Mouse (Mus musculus): ENCODE results near the gene Plcl2. TPM values are rescaled to one million over a fixed set of nuclear protein-coding genes. Genes with fewer than 3 reads are reported as not detected.

Plcl2 gene
- total RNA-seq, 2 experiments from 2014 or later: 75.0 to 76.0 TPM

DNA sequence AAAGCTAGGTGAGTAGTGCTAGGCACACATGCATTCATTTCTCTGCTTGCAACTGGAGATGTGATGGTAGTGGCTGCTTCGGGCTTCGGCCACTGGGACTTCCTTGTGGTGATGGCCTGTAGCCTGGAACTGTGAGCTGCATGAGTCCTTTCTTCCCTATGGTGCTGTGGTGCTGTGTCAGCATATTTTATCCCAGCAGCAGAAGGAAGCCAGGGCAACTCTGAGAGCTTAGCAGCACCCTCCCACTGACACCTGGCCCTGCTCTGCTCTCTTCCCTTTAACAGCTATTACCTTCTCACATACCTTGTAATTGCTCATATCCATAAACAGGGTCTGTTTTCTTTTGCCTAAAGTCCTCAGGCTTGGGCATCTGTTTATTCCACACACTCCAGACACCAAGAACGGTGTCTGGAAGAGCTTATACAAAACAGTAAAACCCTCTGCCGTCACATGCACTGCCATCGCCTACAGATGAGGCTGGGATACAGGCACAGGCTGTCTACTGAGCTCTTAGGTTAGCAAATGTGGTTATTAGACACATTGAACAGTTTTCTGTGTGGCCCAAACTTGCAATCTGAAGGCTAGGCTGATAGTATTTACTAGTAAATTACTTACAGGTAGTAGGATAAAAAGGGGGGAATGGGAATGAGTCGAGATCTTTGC lies 139.7 kb downstream of the Plcl2 start:
- intact Hi-C loops (cut with DNase I): no loop called here
- no peak for DNase-seq (ENCODE audit: low spot score in 2 of 2)

DNA sequence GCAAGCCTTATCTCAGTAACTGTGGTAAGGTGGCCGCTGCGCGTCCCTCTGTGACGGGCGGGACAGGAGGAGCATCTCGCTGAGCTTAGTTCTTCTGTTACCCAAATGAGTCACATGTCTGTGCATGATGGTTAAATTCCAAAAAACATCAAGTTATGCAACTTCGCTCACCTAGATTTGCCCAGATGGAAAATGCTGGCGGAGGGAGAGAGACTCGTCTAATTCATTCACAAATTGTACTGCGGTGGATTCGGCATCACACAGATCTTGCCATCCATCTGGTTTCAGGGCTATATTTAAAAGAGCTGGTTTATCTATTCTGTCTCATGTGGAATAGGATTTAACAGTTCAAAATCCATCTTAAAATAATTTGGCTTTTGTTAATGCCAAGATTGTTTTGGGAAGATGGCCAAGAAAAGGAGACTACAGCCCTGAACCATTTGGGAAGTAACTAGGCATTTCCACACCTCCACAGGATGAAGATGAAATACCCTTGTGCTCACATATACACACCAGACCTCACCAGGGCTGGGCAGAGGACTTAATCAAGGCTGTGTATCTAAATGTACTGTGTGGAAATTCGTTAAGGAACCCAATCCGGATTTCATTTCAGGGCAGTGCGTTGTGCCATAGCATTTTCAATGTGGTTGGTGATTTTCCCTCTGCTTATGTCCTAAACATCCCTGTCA lies 141.5 kb downstream of the Plcl2 start:
- intact Hi-C loops (cut with DNase I): loop anchor here (5.0 kb wide), 1 partner anchor 112 kb away; no protein-coding TSS in a partner anchor

DNA sequence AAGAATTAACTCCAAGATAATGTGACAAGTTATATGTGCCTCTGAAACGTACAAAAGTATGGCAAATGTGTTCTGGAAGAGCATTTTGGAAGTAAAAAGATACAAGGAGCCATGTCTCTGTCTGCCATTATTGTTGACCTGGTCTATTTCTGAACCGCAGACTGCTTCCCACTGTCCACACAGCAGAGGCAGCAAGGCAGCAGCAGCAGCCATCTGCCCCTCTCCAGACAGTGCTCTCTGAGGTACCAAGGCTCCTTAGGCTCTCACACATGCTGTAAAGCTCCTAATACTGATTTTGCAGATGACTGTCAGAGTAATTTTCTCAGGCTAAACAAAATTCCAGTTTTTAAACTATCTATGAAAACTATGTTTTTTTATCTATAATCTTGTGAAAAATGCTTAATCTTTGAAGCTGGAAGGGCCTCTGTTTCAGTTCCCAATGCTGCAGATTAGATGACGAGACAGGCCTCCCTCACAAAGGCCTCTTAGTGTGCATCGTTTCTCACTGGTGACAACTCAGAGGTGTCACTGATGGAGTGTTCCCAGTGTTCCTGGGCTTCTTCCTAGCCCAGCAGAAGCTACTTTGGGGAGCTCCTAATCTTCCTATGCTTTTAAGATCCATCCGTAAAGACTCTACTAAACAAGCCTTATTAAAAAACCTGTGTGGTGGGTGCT lies 145.7 kb downstream of the Plcl2 start:
- intact Hi-C loops (cut with DNase I): loop anchor here (5.0 kb wide), 1 partner anchor 107 kb away; no protein-coding TSS in a partner anchor
- no peak for DNase-seq (ENCODE audit: low spot score in 2 of 2)

More for the DNA sequence above, 141.5 kb downstream of the Plcl2 start:
- DNase-seq (ENCODE audit: low spot score in 2 of 2): peak; percentile 68 to 85

DNA sequence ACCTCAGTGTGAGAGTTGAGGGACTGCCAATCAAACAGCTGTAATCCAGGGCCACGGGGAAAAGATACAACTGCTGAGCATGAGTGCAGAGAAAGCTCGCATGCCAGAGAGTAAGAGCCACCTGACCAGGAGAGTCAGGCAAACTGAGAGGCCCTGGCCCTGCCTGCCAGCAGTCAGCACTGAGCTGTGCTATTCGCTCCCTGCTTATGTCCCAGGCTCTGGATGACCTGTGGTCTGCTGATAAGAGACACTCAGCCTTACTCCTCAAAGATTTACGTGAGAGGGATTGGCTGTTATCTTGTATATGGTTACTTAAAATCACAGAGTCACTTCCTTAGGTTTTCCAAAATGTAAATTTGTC lies 146.2 kb downstream of the Plcl2 start:
- DNase-seq (ENCODE audit: low spot score in 2 of 2): no peak
- intact Hi-C loops (cut with DNase I): no loop called here

DNA sequence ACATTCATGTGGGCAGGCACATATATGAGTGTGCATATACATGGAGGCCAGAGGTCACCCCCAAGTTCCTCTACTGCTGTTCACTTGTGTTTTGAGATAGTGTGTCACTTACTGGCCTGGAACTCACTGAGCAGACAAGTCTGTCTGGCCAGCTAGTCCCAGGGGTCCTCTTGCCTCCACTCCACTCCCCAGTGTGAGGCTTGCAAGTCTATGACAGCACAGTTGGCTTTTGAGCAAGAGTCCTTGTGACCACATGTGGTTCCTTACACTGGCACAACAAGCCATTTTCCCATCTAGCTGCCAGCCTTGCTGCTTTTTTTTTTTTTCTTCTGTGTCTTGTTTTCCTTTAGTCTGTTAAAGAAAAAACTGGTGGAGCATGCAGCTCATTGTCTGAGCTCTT lies 148.1 kb downstream of the Plcl2 start:
- DNase-seq (ENCODE audit: low spot score in 2 of 2): no peak
- intact Hi-C loops (cut with DNase I): no loop called here

DNA sequence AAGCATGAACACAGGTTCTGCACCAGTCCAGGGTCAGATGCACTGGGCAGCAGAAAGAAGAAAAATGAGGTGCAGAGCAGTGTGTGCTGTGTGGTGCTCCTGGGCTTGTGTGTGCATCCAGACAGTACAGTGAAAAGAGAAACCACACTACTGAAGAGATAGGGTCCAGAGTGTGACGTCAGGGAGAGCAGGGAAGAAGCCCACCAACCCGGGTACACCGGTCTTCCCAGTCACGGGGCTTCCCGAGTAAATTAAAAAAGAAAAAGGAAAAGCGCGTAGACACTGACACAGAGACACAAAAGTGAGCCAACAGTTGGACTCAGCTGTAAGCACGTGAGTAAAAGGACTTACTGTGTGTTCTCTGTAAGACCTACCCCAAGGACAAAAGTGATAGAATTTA lies 149.7 kb downstream of the Plcl2 start:
- no peak for DNase-seq (ENCODE audit: low spot score in 2 of 2)
- intact Hi-C loops (cut with DNase I): no loop called here

DNA sequence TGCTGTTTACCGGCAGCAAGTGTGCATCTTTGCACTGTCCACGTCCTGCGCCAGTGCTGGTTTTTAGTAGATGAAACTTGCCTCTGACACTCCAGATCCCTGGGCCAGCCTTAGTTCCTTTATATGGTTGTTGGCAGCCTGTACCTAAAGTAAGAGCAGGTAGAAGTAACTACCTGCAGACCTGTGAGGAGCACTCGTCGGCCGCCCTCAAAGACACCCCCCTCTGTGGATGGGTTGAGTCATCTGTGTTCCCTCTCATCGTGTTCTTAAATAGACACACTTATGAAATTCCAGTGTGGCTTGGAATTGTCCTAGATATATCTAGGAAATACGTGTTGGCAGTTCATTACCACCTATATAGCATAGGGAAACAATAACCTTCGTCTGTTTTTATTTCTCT lies 158.4 kb downstream of the Plcl2 start:
- no peak for DNase-seq (ENCODE audit: low spot score in 2 of 2)
- intact Hi-C loops (cut with DNase I): no loop called here

DNA sequence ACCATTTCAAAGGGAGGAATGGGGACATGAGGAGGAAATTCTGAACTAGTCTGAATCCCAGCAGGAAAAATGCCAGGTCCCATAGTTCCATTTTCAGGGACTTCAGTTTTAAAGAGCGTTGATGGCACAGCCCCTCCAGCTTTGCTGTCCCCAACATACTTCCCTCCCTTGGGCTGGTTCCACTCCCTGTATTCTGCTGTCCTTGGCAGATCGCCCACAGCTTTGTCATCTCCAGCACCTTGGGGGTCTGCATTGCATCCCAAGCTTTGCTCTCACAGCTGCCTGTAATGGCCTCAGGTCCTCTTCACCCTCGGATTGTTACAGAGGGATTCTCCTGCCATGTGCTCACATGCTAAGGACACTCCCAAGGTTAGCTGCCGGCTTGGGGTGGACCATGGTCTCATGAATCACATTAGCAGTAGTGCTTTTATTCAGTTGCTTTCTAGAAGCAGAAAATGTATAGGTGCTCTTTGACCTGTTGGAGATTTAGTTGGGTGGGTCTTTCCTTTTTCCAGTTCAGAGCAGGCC lies 159.5 kb downstream of the Plcl2 start:
- intact Hi-C loops (cut with DNase I): no loop called here
- no peak for DNase-seq (ENCODE audit: low spot score in 2 of 2)

DNA sequence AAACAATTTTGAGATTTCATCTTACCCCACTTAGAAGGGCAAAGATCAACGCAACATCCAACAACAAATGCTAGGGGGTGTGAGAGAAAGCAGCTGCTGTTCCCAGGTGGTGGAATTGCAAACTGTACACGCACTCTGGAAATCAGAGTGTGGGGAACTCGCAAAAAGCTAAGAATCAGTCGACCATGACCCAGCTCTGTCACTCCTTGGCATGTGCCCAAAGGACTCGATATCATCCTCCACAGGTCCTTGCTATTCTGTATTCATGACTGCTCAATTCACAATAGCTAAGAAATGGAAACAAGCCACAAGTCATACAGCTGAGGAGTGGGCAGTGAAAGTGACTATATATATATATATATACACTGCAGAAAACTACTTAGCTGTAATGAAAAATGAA lies 162.2 kb downstream of the Plcl2 start:
- intact Hi-C loops (cut with DNase I): no loop called here
- no peak for DNase-seq (ENCODE audit: low spot score in 2 of 2)

DNA sequence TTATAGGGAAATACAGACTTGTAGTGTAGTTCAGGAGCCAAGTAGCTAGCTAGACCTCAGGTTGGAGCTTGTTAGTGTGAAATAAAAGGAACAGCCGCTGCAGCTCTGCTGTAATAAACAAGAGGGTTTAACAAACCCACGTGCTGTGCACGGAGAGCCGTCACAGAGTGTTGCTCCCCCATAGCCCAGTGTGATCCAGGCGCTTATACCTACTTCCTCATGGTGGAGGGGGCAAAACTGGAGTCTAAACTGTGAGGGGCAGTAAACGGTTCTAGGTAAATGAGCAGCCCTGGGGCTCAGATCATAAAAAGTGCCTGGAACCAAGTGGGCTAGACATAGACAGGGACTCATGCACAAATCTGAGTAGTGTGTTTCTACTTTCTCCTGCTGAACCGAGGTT lies 165.4 kb downstream of the Plcl2 start:
- intact Hi-C loops (cut with DNase I): no loop called here
- DNase-seq (ENCODE audit: low spot score in 2 of 2): no peak

DNA sequence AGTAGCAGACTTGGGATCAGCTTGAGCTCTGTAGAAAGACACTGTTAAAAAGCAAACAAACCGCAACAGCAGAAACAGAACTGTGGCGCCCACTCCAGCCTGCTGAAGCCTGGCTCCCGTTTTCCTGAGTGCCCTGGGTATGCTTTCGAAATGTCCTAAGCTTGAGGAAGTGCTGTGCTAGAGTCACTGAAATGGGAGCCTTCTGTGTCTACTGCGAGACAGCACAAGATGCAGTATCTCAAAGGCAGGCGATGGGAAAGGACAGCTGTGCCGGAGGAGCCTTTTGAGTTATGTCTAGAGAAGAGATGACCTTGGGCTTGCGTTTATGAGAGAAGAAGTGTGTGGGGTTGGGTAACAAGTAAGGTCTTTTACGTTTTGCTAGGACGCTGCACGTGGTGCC lies 166.0 kb downstream of the Plcl2 start:
- no peak for DNase-seq (ENCODE audit: low spot score in 2 of 2)
- intact Hi-C loops (cut with DNase I): no loop called here

DNA sequence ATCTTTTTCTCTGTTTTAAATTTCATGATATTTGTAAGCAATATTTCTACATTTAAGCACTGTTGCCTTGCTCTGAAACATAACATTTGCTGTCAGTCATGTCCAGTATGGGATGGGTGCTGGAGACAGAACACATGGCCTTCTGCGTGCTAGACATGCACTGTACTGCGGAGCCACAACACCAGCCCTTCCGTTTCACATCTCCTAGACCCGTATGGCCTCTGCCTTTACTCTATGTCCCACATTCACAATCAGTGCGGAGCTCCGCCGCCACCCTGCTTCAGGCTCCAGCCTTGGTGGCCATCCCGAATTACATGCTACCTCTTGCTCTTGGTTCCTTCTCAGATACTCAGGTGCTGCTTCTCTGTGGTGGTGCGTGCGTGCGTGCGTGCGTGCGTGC lies 168.1 kb downstream of the Plcl2 start:
- intact Hi-C loops (cut with DNase I): no loop called here
- DNase-seq (ENCODE audit: low spot score in 2 of 2): no peak

DNA sequence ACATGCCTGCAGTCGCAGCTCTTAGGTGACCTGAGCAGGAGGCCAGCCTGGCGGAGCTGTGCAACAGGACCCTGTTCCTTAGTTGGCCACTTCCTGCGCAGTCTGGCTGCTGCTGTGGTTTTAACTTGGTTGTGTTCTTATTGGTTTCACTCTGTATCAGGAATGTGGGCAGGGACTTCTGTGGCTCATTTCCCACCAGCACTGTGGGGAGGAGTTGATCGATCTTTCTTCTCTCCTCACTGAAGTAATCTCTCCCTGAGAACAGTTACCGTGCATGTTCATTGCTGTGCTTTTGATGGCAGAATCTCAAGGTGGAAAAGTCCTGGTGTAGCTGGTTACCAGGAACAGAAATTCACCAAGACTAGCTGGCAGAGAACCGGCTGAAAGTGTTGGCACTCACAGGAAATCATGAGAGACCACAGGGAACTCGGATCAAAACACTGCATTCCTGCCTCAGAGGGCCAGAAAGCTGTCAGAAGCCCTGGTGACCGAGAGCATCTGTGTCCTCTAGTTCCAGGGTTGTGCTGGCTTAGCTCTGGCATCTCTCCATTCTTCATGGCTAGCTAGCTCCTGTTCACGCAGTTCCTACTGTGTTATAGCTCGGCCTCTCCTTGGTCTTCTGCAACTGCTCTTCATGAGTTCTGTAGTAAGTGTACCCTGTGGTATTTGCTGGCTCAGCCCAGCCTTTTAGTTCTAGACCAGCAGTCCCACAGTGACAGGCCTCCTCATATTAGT lies 168.9 kb downstream of the Plcl2 start:
- intact Hi-C loops (cut with DNase I): no loop called here
- no peak for DNase-seq (ENCODE audit: low spot score in 2 of 2)

DNA sequence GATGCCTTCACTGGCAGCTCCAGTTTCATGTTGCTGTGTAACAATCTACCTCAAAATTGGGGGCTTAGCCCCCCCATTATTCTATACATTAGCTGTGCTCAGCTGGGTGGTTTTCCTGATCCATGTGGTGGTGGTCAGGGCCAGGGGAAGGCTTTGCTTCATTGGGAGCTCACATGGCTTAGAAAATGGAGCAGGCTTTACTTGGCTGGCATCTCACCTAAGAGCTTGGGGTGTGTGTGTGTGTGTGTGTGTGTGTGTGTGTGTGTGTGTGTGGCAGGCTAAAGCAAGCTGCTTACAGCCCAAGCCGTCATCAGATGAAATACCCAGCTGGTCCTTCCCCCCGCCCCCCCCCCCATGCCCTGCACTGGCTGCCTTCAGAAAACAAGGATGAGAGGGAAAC lies 169.5 kb downstream of the Plcl2 start:
- DNase-seq (ENCODE audit: low spot score in 2 of 2): no peak
- intact Hi-C loops (cut with DNase I): no loop called here

DNA sequence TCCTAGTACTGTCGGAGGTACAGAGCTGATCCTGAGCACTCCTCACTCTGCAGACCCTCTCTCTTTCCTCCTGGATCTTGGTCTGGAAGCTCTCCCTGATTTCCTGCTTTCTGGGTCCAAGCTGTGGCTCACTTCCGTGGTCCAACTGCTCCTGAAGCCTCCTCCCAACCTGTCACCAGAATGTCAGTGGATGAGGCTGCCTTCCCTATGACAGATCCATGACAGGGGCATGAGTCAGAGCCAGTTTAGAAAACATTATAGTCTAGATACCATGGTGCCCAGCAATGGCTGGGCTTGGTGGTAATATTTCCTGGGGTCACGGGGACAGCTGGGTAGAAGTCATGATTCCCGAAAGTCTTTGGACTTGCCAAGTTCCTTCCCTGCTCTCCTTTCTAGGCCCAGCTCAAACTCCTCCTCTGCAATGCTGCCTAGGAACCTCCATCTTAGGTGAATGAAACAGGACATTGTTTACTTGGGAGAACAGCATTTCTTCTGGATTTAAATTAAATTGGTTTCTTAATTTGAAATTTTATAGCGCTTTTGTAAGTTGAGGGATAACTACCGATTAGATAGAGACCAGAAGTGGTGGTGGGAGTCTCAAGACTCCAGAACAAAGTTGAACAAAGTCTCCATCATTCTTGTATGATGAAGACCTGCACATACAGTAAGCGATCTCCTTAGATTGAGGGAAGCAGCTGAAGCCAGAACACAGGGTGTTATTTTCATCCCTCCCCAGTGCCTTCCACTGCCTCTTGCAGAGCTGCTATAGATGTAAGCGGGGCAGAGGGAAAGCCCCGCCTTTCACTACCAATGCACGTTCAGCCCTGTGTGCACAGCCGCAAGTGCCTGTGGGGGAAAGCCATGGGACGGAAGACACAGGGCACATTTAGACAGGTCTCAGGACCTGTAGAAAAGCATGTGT lies 170.7 kb downstream of the Plcl2 start:
- no peak for DNase-seq (ENCODE audit: low spot score in 2 of 2)
- intact Hi-C loops (cut with DNase I): no loop called here

DNA sequence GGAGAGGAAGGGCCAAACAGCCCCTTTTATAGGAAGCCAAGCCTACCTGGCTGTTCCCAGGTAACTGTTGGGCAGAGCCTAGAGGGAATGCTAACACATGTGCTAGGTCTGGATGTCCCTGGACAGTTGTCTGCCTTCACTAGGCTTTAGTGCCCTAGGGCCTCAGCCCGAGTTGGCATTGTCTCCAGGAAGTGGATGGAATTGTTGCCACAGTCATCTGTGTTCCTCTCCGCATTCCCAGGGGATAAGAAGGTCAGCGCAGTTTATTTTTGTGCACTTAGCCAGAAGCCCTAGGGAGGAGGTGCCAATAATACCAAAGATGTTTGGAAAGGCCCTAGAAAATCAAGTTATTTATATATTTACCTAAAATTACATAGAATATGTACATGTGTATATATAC lies 173.5 kb downstream of the Plcl2 start:
- no peak for DNase-seq (ENCODE audit: low spot score in 2 of 2)
- intact Hi-C loops (cut with DNase I): no loop called here

DNA sequence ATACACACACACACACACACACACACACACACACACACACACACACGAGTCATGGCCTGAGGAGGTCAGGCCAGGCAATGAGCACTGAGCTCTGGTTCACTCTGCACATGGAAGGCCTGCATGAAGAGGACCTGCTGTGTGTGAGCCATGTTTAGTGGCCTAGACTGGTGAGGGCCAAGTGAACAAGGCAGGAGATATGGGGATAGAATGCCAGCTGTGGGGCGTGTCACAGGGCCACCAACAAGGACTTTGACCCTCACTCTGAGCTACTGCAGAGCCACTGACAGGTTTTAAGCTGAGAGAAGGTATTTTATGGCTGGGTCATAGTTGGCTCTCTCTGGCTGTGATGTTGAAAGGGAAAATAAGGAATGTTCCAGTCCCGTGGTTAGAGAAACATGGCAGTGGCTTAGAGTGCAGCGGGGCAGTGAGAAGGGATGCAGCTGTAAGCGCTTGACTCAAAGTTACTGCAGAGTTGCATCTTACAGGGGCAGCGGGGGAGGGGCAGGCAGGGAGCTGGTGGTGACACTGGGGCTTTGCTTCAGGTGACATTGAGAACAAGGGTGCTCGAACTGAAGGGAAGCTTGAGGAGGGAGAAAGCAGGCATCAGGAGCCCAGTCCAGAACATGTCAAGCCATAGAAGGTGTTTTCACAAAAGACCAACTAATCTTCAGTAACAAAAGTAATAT lies 175.9 kb downstream of the Plcl2 start:
- DNase-seq (ENCODE audit: low spot score in 2 of 2): no peak
- intact Hi-C loops (cut with DNase I): no loop called here

DNA sequence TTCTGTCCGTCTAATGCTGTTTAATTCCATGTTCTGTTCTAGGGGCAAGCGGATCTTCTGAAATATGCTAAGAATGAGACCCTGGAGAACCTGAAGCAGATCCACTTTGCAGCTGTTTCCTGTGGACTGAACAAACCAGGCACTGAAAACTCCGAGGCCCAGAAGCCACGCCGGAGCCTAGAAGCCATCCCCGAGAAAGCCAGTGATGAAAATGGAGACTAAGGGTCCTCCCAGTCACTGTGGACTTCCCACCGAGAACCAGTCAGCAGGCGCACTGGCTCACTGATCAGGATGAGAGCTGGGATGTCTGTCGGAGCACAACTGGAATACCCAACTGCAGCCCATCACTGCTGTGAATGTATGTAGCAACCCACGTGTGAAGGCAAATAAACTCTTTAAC lies 178.5 kb downstream of the Plcl2 start:
- intact Hi-C loops (cut with DNase I): no loop called here
- DNase-seq (ENCODE audit: low spot score in 2 of 2): no peak
